Mouse (Mus musculus): ENCODE results near the gene Dlgap1. TPM values are rescaled to one million over a fixed set of nuclear protein-coding genes. Genes with fewer than 3 reads are reported as not detected.

Dlgap1 gene
- polyA plus RNA-seq, 1 experiment from 2014 or later = 2.0 TPM

- no peak overlapping the region for H3K9ac ChIP-seq
- H3K4me3 ChIP-seq (replicated peaks) = no peak overlapping the region
- no peaks in the 10 kb centered on the region for H3K9me3 ChIP-seq
- no peaks in the 10 kb centered on the region for H3K27me3 ChIP-seq (replicated peaks)
- H3K4me1 ChIP-seq = no peaks in the 10 kb centered on the region
- WGBS = 63% methylated on average over 3 of the region's 3 CpGs
- no peaks in the 10 kb centered on the region for H3K36me3 ChIP-seq
- no peak for ATAC-seq (ENCODE audit: insufficient read depth, low FRiP score, low read depth)
- no peak overlapping the region for H3K4me2 ChIP-seq
- no peak overlapping the region for H3K27ac ChIP-seq
These were observed 400.3 kb downstream of the Dlgap1 start for GRCm38 (mm10) chr17:70369124-70369523.

- H3K4me3 ChIP-seq (replicated peaks) = no peak overlapping the region
- 64% methylated on average over 4 of the region's 4 CpGs for WGBS
- no peaks in the 10 kb centered on the region for H3K36me3 ChIP-seq
- no peaks in the 10 kb centered on the region for H3K9me3 ChIP-seq
- no peak overlapping the region for H3K27ac ChIP-seq
- no peak for ATAC-seq (ENCODE audit: insufficient read depth, low FRiP score, low read depth)
- H3K4me2 ChIP-seq = no peak overlapping the region
- H3K9ac ChIP-seq = no peak overlapping the region
- H3K27me3 ChIP-seq (replicated peaks) = no peaks in the 10 kb centered on the region
- H3K4me1 ChIP-seq = no peaks in the 10 kb centered on the region
These were observed 408.1 kb downstream of the Dlgap1 start for GRCm38 (mm10) chr17:70377020-70377419.

GRCm38 (mm10) chr17:70388447-70388846 lies 419.6 kb downstream of the Dlgap1 start:
- no peaks in the 10 kb centered on the region for H3K36me3 ChIP-seq
- no peak overlapping the region for H3K4me3 ChIP-seq (replicated peaks)
- no peak overlapping the region for H3K27ac ChIP-seq
- no peaks in the 10 kb centered on the region for H3K4me1 ChIP-seq
- H3K4me2 ChIP-seq = no peak overlapping the region
- no peak overlapping the region for H3K9ac ChIP-seq
- WGBS = 35% methylated on average over 1 of the region's 1 CpGs
- no peaks in the 10 kb centered on the region for H3K9me3 ChIP-seq
- no peak for ATAC-seq (ENCODE audit: insufficient read depth, low FRiP score, low read depth)
- H3K27me3 ChIP-seq (replicated peaks) = no peaks in the 10 kb centered on the region

- 26% methylated on average over 3 of the region's 3 CpGs for WGBS
- Histone ChIP-seq H3K4me1 (no peaks in the 10 kb centered on the region), H3K4me2 (no peak overlapping the region), H3K9me3 (no peaks in the 10 kb centered on the region), H3K27ac (no peak overlapping the region), H3K4me3 (replicated peaks) (no peak overlapping the region), H3K27me3 (replicated peaks) (no peaks in the 10 kb centered on the region), H3K9ac (no peak overlapping the region), H3K36me3 (no peaks in the 10 kb centered on the region)
- ATAC-seq (ENCODE audit: insufficient read depth, low FRiP score, low read depth) = no peak
These were observed 428.3 kb downstream of the Dlgap1 start for GRCm38 (mm10) chr17:70397220-70397619.

GRCm38 (mm10) chr17:70397708-70398107 lies 428.8 kb downstream of the Dlgap1 start:
- H3K27me3 ChIP-seq (replicated peaks) = no peaks in the 10 kb centered on the region
- no peaks in the 10 kb centered on the region for H3K9me3 ChIP-seq
- H3K4me2 ChIP-seq = no peak overlapping the region
- no peak overlapping the region for H3K27ac ChIP-seq
- H3K36me3 ChIP-seq = no peaks in the 10 kb centered on the region
- no peaks in the 10 kb centered on the region for H3K4me1 ChIP-seq
- no peak overlapping the region for H3K9ac ChIP-seq
- H3K4me3 ChIP-seq (replicated peaks) = no peak overlapping the region
- 49% methylated on average over 8 of the region's 8 CpGs for WGBS
- no peak for ATAC-seq (ENCODE audit: insufficient read depth, low FRiP score, low read depth)

GRCm38 (mm10) chr17:70401909-70402308 lies 433.0 kb downstream of the Dlgap1 start:
- H3K4me3 ChIP-seq (replicated peaks) = no peak overlapping the region
- H3K27ac ChIP-seq = no peak overlapping the region
- no peaks in the 10 kb centered on the region for H3K27me3 ChIP-seq (replicated peaks)
- no peak overlapping the region for H3K9ac ChIP-seq
- H3K9me3 ChIP-seq = no peaks in the 10 kb centered on the region
- ATAC-seq (ENCODE audit: insufficient read depth, low FRiP score, low read depth) = no peak
- H3K4me1 ChIP-seq = no peaks in the 10 kb centered on the region
- 36% methylated on average over 2 of the region's 2 CpGs for WGBS
- H3K4me2 ChIP-seq = no peak overlapping the region
- no peaks in the 10 kb centered on the region for H3K36me3 ChIP-seq

GRCm38 (mm10) chr17:70403750-70404149 lies 434.9 kb downstream of the Dlgap1 start:
- WGBS = 59% methylated on average over 10 of the region's 10 CpGs
- no peaks in the 10 kb centered on the region for H3K9me3 ChIP-seq
- ATAC-seq (ENCODE audit: insufficient read depth, low FRiP score, low read depth) = no peak

GRCm38 (mm10) chr17:70414202-70414601 lies 445.3 kb downstream of the Dlgap1 start:
- H3K4me3 ChIP-seq (replicated peaks) = no peak overlapping the region
- 89% methylated on average over 3 of the region's 3 CpGs for WGBS
- H3K27me3 ChIP-seq (replicated peaks) = no peaks in the 10 kb centered on the region
- H3K9ac ChIP-seq = no peak overlapping the region
- H3K36me3 ChIP-seq = no peaks in the 10 kb centered on the region
- H3K27ac ChIP-seq = no peak overlapping the region
- no peak for ATAC-seq (ENCODE audit: insufficient read depth, low FRiP score, low read depth)
- no peaks in the 10 kb centered on the region for H3K4me1 ChIP-seq
- no peaks in the 10 kb centered on the region for H3K9me3 ChIP-seq
- H3K4me2 ChIP-seq = no peak overlapping the region

More at GRCm38 (mm10) chr17:70403750-70404149, 434.9 kb downstream of the Dlgap1 start:
- Histone ChIP-seq H3K4me3 (replicated peaks) (no peak overlapping the region), H3K4me2 (no peak overlapping the region), H3K9ac (no peak overlapping the region), H3K4me1 (no peaks in the 10 kb centered on the region), H3K27ac (no peak overlapping the region), H3K36me3 (no peaks in the 10 kb centered on the region), H3K27me3 (replicated peaks) (no peaks in the 10 kb centered on the region)

GRCm38 (mm10) chr17:70427866-70428265 lies 459.0 kb downstream of the Dlgap1 start:
- Histone ChIP-seq H3K9me3 (no peaks in the 10 kb centered on the region), H3K4me1 (no peaks in the 10 kb centered on the region), H3K36me3 (no peaks in the 10 kb centered on the region), H3K9ac (no peak overlapping the region), H3K4me3 (replicated peaks) (no peak overlapping the region), H3K27ac (no peak overlapping the region), H3K4me2 (no peak overlapping the region), H3K27me3 (replicated peaks) (no peaks in the 10 kb centered on the region)
- ATAC-seq (ENCODE audit: insufficient read depth, low FRiP score, low read depth) = no peak
- 76% methylated on average over 9 of the region's 9 CpGs for WGBS

GRCm38 (mm10) chr17:70429746-70430451 lies 461.0 kb downstream of the Dlgap1 start:
- Histone ChIP-seq H3K27me3 (replicated peaks) (no peaks in the 10 kb centered on the region), H3K36me3 (no peaks in the 10 kb centered on the region), H3K4me2 (peak overlapping the region; percentile 29; the same call in 1 of the 2 replicates), H3K4me1 (no peaks in the 10 kb centered on the region), H3K9me3 (no peaks in the 10 kb centered on the region), H3K27ac (no peak overlapping the region), H3K9ac (no peak overlapping the region), H3K4me3 (replicated peaks) (no peak overlapping the region)
- no peak for ATAC-seq (ENCODE audit: insufficient read depth, low FRiP score, low read depth)
- 14% methylated on average over 17 of the region's 17 CpGs for WGBS

- no peaks in the 10 kb centered on the region for H3K36me3 ChIP-seq
- H3K27ac ChIP-seq = no peak overlapping the region
- no peak overlapping the region for H3K4me2 ChIP-seq
- no peaks in the 10 kb centered on the region for H3K4me1 ChIP-seq
- no peak overlapping the region for H3K4me3 ChIP-seq (replicated peaks)
- no peaks in the 10 kb centered on the region for H3K27me3 ChIP-seq (replicated peaks)
- H3K9ac ChIP-seq = no peak overlapping the region
- WGBS = 21% methylated on average over 5 of the region's 5 CpGs
- no peaks in the 10 kb centered on the region for H3K9me3 ChIP-seq
- no peak for ATAC-seq (ENCODE audit: insufficient read depth, low FRiP score, low read depth)
These were observed 461.5 kb downstream of the Dlgap1 start for GRCm38 (mm10) chr17:70430452-70430787.

- H3K27me3 ChIP-seq (replicated peaks) = no peaks in the 10 kb centered on the region
- no peaks in the 10 kb centered on the region for H3K4me1 ChIP-seq
- H3K4me3 ChIP-seq (replicated peaks) = no peak overlapping the region
- H3K36me3 ChIP-seq = no peaks in the 10 kb centered on the region
- H3K27ac ChIP-seq = no peak overlapping the region
- no peak overlapping the region for H3K4me2 ChIP-seq
- H3K9me3 ChIP-seq = no peaks in the 10 kb centered on the region
- H3K9ac ChIP-seq = no peak overlapping the region
- ATAC-seq (ENCODE audit: insufficient read depth, low FRiP score, low read depth) = no peak
- WGBS = 68% methylated on average over 5 of the region's 5 CpGs
These were observed 464.0 kb downstream of the Dlgap1 start for GRCm38 (mm10) chr17:70432834-70433233.

GRCm38 (mm10) chr17:70434549-70434948 lies 465.7 kb downstream of the Dlgap1 start:
- Histone ChIP-seq H3K4me2 (no peak overlapping the region), H3K27ac (no peak overlapping the region), H3K9me3 (no peaks in the 10 kb centered on the region), H3K9ac (no peak overlapping the region), H3K27me3 (replicated peaks) (no peaks in the 10 kb centered on the region), H3K4me3 (replicated peaks) (no peak overlapping the region), H3K36me3 (no peaks in the 10 kb centered on the region), H3K4me1 (no peaks in the 10 kb centered on the region)
- WGBS = 81% methylated on average over 6 of the region's 6 CpGs
- no peak for ATAC-seq (ENCODE audit: insufficient read depth, low FRiP score, low read depth)

All from stomach, embryonic 15.5 days (tissue).